Mouse (Mus musculus) bone marrow, adult 2 months (tissue): ENCODE results near the gene 4933428M09Rik. TPM values are rescaled to one million over a fixed set of nuclear protein-coding genes. Genes with fewer than 3 reads are reported as not detected.
"Not testable (repeated sequence)": the region's sequence is repeated elsewhere in the genome, so short reads cannot be mapped to it uniquely, and the experiment has no call there.

Experiments
- H3K27ac ChIP-seq: fragments of 200-500 bp; 2 replicates; pipeline ENCODE4 v1.5.1; 2012; ENCODE audit warnings: low read depth, mild to moderate bottlenecking, control low read depth, inconsistent platforms, low read length; ENCODE audit not compliant: control insufficient read depth, poor library complexity, insufficient read depth
- H3K4me1 ChIP-seq: fragments of 200-500 bp; 2 replicates; pipeline ENCODE4 v1.6.1; 2011; ENCODE audit warnings: low read length; ENCODE audit not compliant: control insufficient read depth, insufficient read depth
- H3K4me3 ChIP-seq: fragments of 200-500 bp; replicated peaks from 2 replicates; pipeline ENCODE3; 2011; ENCODE audit warnings: mild to moderate bottlenecking, low read depth, low read length, control low read depth; ENCODE audit not compliant: control insufficient read depth
- CTCF ChIP-seq: fragments of 200-500 bp; IDR thresholded peaks from 2 replicates; pipeline ENCODE4 v1.5.1; 2011; ENCODE audit warnings: low read length, control low read depth; ENCODE audit not compliant: control insufficient read depth, insufficient read depth
- POLR2A ChIP-seq: fragments of 200-500 bp; IDR thresholded peaks from 2 replicates; pipeline ENCODE4 v1.6.1; 2011; ENCODE audit warnings: low read depth, mild to moderate bottlenecking, control low read depth, low read length, borderline replicate concordance; ENCODE audit not compliant: control insufficient read depth
- WGBS: fragments of 180-500 bp; shearing (Covaris S2); methylation state at CpG from one replicate; pipeline ENCODE4 v1.1.7; 2018; 5-methylcytosine and 5-hydroxymethylcytosine counted together
- polyA plus RNA-seq: library from polyadenylated mRNA; stranded (reverse); fragments of >200 nt; gene quantifications from 2 replicates; pipeline ENCODE4 v1.2.4, GENCODE M21; 2011; ENCODE audit warnings: low replicate concordance; ENCODE audit not compliant: missing spikeins, insufficient read depth, insufficient read length

Gene 4933428M09Rik
- not detected in 2 replicates for polyA plus RNA-seq

DNA sequence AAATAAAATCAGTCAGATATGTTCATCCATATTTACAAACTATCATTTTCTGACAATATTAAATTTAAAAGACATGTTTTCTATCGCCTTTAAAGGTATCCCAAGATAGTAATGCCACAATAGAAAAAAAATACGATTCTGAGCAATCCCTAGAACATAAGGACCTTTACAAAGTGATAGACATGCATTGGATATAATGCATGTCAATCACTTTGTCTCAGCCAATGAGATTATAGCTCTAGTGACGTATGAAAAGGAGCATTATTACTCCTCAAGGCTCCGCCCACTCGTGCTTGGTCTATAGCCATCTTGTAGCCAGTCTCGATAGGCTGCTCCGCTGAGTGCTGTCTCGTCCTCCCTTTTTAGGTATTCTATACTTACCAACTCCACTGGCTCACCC is at the start of gene 4933428M09Rik:
Gene 4933428M09Rik (plus strand): TSS at position 301 of the 400 bp plus-strand sequence.
- TF ChIP-seq CTCF (no peak), POLR2A (no peak)
- no peak within 1 kb of the TSS for H3K27ac ChIP-seq
- H3K4me3 ChIP-seq: no peak within 1 kb of the TSS
- 83% methylated on average over 8 of the region's 8 CpGs for WGBS
- no peaks in the 10 kb centered on the region for H3K4me1 ChIP-seq

DNA sequence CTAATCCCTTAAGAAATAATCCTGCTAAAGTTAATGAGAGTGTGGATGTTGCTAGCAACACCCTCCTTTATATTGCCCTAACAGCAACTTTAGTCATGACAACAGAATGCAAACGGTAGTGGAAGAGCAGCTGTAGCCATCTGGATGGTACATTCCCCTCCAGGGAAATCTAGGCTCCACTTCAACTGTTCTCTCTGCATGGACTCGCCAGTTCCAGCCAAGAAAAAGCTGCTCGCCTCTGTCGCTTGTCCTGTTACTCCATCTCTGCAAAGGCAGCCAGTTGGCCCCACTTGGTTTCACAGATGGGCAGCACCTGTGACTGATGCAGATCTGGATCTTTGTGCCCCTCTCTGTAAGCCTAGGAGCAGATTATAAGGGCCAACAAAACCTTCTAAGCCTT is 45.0 kb upstream of the 4933428M09Rik start:
- Histone ChIP-seq H3K4me1 (no peaks in the 10 kb centered on the region), H3K27ac (no peak overlapping the region), H3K4me3 (no peak overlapping the region)
- TF ChIP-seq CTCF (no peak), POLR2A (no peak)
- 72% methylated on average over 4 of the region's 4 CpGs for WGBS

DNA sequence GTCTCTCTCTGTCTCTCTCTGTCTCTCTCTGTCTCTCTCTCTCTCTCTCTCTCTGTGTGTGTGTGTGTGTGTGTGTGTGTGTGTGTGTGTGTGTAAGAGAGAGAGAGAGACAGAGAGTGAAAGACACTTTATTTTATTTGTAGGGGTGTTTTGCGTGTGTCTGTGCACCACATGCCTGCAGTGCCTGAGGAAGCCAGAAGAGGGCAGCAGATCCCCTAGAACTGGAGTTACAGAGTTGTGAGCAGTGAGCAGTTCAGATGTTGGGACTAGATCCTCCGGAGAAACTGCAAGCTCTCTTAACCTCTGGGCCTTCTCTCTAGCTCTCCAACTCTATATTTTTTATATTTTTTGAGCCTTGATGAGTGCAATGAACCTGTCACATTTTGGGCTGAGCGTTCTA is 12.5 kb downstream of the 4933428M09Rik start:
- TF ChIP-seq CTCF: peak; percentile 20; the same call in 1 of the 2 replicates
- WGBS: 78% methylated on average over 3 of the region's 3 CpGs
- not testable (repeated sequence) for H3K27ac ChIP-seq, H3K4me1 ChIP-seq, H3K4me3 ChIP-seq

DNA sequence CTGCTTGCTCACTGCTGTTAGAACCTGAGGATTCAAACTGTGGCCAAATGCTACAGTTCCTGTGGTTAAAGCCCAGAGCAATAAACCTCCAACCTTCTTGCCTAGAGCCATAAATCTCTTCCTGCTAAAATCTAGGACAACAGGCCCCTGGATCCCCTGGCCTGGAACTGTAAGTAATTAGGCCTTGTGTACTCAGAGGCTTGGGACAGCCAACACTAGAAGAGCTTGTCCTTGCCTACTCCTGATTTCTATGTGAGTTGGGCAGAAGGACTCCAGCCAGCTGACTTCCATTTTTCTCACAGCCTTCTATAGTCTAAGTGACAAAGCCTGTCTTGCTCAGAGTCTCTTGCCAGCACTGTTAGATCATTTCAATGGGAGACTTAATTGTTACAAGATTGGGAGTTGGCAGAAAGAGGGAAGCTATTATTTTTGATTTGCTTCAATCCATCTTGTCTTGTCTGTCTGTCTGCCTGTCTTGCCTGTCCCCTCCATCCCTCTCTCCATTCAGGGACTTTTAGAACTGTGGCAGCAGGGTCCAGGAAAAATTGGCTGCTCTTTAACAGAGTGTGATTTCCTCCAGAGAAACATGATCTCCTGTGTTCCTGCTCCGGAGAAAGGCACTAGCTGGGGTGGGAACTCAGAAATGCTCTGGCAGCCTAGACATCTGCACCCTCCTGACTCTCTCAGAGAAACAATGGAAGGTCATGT is 15.7 kb downstream of the 4933428M09Rik start:
- Histone ChIP-seq H3K27ac (no peak overlapping the region), H3K4me1 (no peaks in the 10 kb centered on the region), H3K4me3 (no peak overlapping the region)
- 81% methylated on average over 1 of the region's 1 CpGs for WGBS
- TF ChIP-seq POLR2A: no peak
- no peak for TF ChIP-seq CTCF

DNA sequence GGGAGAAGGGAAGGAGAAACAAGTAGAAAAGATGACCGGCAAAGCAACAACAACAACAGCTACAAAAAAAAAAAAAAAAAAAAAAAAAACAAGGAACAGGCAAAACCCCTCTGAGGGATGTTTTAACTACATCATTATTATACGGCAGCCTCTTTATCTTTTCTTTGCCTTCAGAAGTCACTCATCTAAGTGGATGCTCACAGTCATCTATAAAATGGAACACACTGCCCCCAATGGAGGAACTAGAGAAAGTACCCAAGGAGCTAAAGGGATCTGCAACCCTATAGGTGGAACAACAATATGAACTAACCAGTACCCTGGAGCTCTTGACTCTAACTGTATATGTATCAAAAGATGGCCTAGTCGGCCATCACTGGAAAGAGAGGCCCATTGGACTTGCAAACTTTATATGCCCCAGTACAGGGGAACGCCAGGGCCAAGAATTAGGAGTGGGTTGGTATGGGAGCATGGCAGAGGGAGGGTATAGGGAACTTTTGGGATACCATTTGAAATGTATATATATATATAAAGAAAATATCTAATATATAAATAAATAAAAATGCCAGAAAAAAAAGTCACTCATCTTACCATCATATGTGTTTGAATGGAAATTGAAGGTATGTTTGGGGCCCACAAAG is 30.3 kb downstream of the 4933428M09Rik start:
- 77% methylated on average over 4 of the region's 4 CpGs for WGBS
- not testable (repeated sequence) for H3K4me3 ChIP-seq, H3K27ac ChIP-seq

DNA sequence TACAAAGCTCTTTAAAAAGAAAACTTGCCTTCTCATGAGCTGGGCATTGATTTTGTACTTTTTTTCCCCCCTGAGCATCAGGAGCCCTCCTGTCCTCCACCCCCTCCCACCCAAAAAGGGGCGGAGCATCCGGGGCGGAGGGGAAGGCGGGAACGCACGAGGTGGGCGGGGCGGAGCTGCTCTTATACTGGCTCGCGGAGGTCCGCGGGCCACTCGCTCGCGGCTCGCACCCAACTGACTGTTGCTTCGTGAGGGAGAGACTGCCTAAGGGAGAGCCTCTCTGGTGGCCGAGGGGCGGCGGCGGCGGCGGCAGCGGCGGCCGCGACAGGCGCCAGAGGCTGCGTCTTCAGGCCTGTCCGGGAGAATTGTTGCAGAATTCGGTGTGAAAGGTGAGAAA is 30.8 kb downstream of the 4933428M09Rik start, which contains the start of gene Mum1l1:
Gene Mum1l1 (plus strand): TSS at position 214 of the 397 bp plus-strand sequence.
- no peak for TF ChIP-seq CTCF
- TF ChIP-seq POLR2A: no peak
- no peak within 1 kb of the TSS for H3K4me3 ChIP-seq
- 12% methylated on average over 23 of the region's 31 CpGs for WGBS
- no peak within 1 kb of the TSS for H3K27ac ChIP-seq
- no peaks in the 10 kb centered on the region for H3K4me1 ChIP-seq

More for the DNA sequence above, 30.3 kb downstream of the 4933428M09Rik start:
- H3K4me1 ChIP-seq: not testable (repeated sequence)

DNA sequence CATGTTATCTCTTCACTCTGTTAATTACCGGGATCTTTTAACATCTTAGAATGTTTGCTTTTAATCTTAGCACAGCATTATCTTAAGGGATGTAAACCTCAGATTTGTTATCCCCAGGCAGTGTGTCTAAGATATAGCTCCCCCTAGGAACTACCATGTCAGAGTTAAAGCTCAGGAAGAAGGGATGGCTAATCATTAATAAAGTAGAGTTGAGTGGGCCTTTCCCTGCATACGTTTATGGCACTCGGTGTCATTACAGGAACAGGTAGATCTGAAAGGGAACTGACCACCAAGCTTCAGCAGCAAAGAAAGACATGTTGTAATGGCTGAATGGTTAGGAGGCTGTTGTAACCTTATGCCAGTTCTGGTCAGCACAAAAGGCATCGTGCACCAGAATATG is 35.7 kb downstream of the 4933428M09Rik start:
- TF ChIP-seq CTCF (no peak), POLR2A (no peak)
- H3K27ac ChIP-seq: no peak overlapping the region
- no peak overlapping the region for H3K4me3 ChIP-seq
- H3K4me1 ChIP-seq: no peaks in the 10 kb centered on the region
- WGBS: 68% methylated on average over 4 of the region's 4 CpGs

DNA sequence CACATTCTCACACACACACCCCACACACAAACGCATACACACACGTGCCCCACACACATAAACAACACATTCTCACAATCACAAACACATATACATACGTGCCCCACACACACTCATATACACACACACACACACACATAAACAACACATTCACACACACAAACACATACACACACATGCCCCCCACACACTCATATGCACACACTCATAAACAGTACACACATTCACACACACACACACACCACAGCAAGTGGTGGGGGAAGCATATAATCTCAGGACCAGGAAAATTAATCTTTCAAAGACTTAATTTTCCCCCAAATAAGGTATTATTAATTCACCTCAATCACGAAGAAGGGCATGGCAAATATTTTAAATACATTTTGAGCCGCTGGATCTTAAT is 37.4 kb downstream of the 4933428M09Rik start:
- no peak for TF ChIP-seq CTCF
- no peak for TF ChIP-seq POLR2A
- Histone ChIP-seq H3K27ac (no peak overlapping the region), H3K4me3 (no peak overlapping the region), H3K4me1 (no peaks in the 10 kb centered on the region)
- WGBS: 72% methylated on average over 5 of the region's 5 CpGs
